Mouse (Mus musculus): Measurements from ENCODE around the gene Ldb2. TPM values are rescaled to one million over a fixed set of nuclear protein-coding genes. Genes with fewer than 3 reads are reported as not detected.

Ldb2 gene
- polyA plus RNA-seq, 2 experiments: 2.0 to 4.2 TPM

GRCm38 (mm10) chr5:44736366-44736765 is 63.1 kb downstream of the Ldb2 start:
- ATAC-seq (ENCODE audit: insufficient read depth): no peak
- Histone ChIP-seq H3K27ac (no peak overlapping the region), H3K4me2 (ENCODE audit: low read depth) (no peak overlapping the region), H3K27me3 (ENCODE audit: control insufficient read depth, insufficient read depth, low read length) (no peaks in the 10 kb centered on the region), H3K9me3 (ENCODE audit: control insufficient read depth, low read length) (no peaks in the 10 kb centered on the region), H3K4me1 (replicated peaks; ENCODE audit: control insufficient read depth in 2 of 2, insufficient read depth in 2 of 2, low read length in 1 of 2) (no peaks in the 10 kb centered on the region), H3K9ac (replicated peaks) (no peak overlapping the region), H3K4me3 (ENCODE audit: insufficient read depth in 1 of 2, low read depth in 2 of 2, low read length in 2 of 2) (no peak overlapping the region), H3K36me3 (replicated peaks; ENCODE audit: control insufficient read depth, insufficient read depth, low read depth) (no peaks in the 10 kb centered on the region)
- TF ChIP-seq EP300 (IDR thresholded peaks at IDR 0.05; ENCODE audit: low read depth) (no peak), CTCF (IDR thresholded peaks at IDR 0.05; ENCODE audit: low read depth) (no peak)
- 81% methylated on average over 3 of the region's 3 CpGs for whole genome bisulfite sequencing (ENCODE audit: insufficient replicate concordance)
- DNase-seq (ENCODE audit: low read depth in 3 of 3, low spot score in 3 of 3): no peak

- H3K36me3 ChIP-seq (replicated peaks; ENCODE audit: control insufficient read depth, insufficient read depth, low read depth): no peaks in the 10 kb centered on the region
- H3K27me3 ChIP-seq (ENCODE audit: control insufficient read depth, insufficient read depth, low read length): no peaks in the 10 kb centered on the region
- H3K9me3 ChIP-seq (ENCODE audit: control insufficient read depth, low read length): no peaks in the 10 kb centered on the region
- TF ChIP-seq CTCF (IDR thresholded peaks at IDR 0.05; ENCODE audit: low read depth) (no peak), EP300 (IDR thresholded peaks at IDR 0.05; ENCODE audit: low read depth) (no peak)
- WGBS (ENCODE audit: insufficient replicate concordance): 73% methylated on average over 3 of the region's 3 CpGs
- H3K4me2 ChIP-seq (ENCODE audit: low read depth): no peak overlapping the region
- H3K27ac ChIP-seq: no peak overlapping the region
- H3K4me3 ChIP-seq (ENCODE audit: insufficient read depth in 1 of 2, low read depth in 2 of 2, low read length in 2 of 2): no peak overlapping the region
- H3K4me1 ChIP-seq (replicated peaks; ENCODE audit: control insufficient read depth in 2 of 2, insufficient read depth in 2 of 2, low read length in 1 of 2): no peaks in the 10 kb centered on the region
- ATAC-seq (ENCODE audit: insufficient read depth) (no peak), DNase-seq (ENCODE audit: low read depth in 3 of 3, low spot score in 3 of 3) (no peak)
- H3K9ac ChIP-seq (replicated peaks): no peak overlapping the region
Measured at GRCm38 (mm10) chr5:44734131-44734723, 65.3 kb downstream of the Ldb2 start.

- no peaks in the 10 kb centered on the region for H3K9me3 ChIP-seq (ENCODE audit: control insufficient read depth, low read length)
- H3K36me3 ChIP-seq (replicated peaks; ENCODE audit: control insufficient read depth, insufficient read depth, low read depth): no peaks in the 10 kb centered on the region
- H3K9ac ChIP-seq (replicated peaks): no peak overlapping the region
- H3K4me3 ChIP-seq (ENCODE audit: insufficient read depth in 1 of 2, low read depth in 2 of 2, low read length in 2 of 2): no peak overlapping the region
- TF ChIP-seq CTCF (IDR thresholded peaks at IDR 0.05; ENCODE audit: low read depth): no peak
- no peak for TF ChIP-seq EP300 (IDR thresholded peaks at IDR 0.05; ENCODE audit: low read depth)
- DNase-seq (ENCODE audit: low read depth in 3 of 3, low spot score in 3 of 3) (no peak), ATAC-seq (ENCODE audit: insufficient read depth) (no peak)
- no peak overlapping the region for H3K27ac ChIP-seq
- H3K4me2 ChIP-seq (ENCODE audit: low read depth): no peak overlapping the region
- H3K27me3 ChIP-seq (ENCODE audit: control insufficient read depth, insufficient read depth, low read length): no peaks in the 10 kb centered on the region
- H3K4me1 ChIP-seq (replicated peaks; ENCODE audit: control insufficient read depth in 2 of 2, insufficient read depth in 2 of 2, low read length in 1 of 2): peaks cover 0 to 3% of the 10 kb centered on the region in 2 experiments; a peak in 1 of 4 replicates
- 45% methylated on average over 8 of the region's 8 CpGs for WGBS (ENCODE audit: insufficient replicate concordance)
Measured at GRCm38 (mm10) chr5:44729646-44730310, 69.7 kb downstream of the Ldb2 start.

- 76% methylated on average over 11 of the region's 11 CpGs for WGBS (ENCODE audit: insufficient replicate concordance)
Measured at GRCm38 (mm10) chr5:44727995-44728394, 71.5 kb downstream of the Ldb2 start.

More at GRCm38 (mm10) chr5:44727995-44728394, 71.5 kb downstream of the Ldb2 start:
- Histone ChIP-seq H3K4me1 (replicated peaks; ENCODE audit: control insufficient read depth in 2 of 2, insufficient read depth in 2 of 2, low read length in 1 of 2) (peaks cover 0 to 3% of the 10 kb centered on the region in 2 experiments; a peak in 1 of 4 replicates), H3K27me3 (ENCODE audit: control insufficient read depth, insufficient read depth, low read length) (no peaks in the 10 kb centered on the region), H3K9ac (replicated peaks) (no peak overlapping the region), H3K4me3 (ENCODE audit: insufficient read depth in 1 of 2, low read depth in 2 of 2, low read length in 2 of 2) (no peak overlapping the region), H3K27ac (no peak overlapping the region), H3K4me2 (ENCODE audit: low read depth) (no peak overlapping the region), H3K9me3 (ENCODE audit: control insufficient read depth, low read length) (no peaks in the 10 kb centered on the region), H3K36me3 (replicated peaks; ENCODE audit: control insufficient read depth, insufficient read depth, low read depth) (no peaks in the 10 kb centered on the region)
- ATAC-seq (ENCODE audit: insufficient read depth) (no peak), DNase-seq (ENCODE audit: low read depth in 3 of 3, low spot score in 3 of 3) (no peak)
- no peak for TF ChIP-seq EP300 (IDR thresholded peaks at IDR 0.05; ENCODE audit: low read depth)
- TF ChIP-seq CTCF (IDR thresholded peaks at IDR 0.05; ENCODE audit: low read depth): no peak
